Mouse (Mus musculus): ENCODE data around the gene Atp5c1.

Gene Atp5c1

DNA sequence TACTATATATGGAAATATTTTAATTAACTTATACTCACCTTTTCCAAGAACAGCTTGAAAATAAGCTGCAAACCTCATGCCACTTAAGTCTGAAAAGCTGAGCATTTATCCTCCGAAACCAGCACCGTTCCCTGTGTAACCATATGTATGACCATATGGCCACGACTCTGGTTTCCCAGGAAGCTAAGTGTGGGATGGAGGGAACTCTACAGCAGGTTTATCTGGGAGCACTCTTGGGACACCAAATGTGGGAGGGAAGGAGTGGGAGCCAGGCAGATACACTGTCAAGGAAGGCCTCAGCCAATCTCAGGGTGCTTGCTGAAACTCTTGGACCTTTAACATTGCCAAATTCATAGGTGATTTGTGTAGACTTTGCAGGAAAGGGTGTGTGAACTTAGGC lies 29.4 kb downstream of the Atp5c1 start:
- ATAC-seq (ENCODE audit: low TSS enrichment): peak; percentile 69

DNA sequence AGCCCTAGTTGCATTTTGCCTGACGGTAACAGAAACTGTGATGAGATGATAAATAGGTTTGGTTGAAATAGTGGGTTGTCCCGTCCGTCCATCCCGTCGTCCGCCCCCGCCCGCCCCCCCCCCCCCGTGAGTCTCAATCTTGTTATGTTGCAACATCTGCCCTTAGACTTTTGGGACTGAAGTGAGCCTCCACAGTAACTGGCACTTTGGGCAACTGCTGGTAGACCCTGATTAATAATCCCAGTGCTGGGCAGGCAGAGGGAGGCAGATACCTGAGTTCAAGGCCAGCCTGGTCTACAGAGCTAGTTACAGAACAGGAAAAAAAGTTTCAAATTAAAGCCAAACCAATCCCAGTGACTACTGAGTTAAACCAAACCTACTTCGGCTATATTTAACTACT lies 30.9 kb downstream of the Atp5c1 start:
- no peak for ATAC-seq (ENCODE audit: low TSS enrichment)

DNA sequence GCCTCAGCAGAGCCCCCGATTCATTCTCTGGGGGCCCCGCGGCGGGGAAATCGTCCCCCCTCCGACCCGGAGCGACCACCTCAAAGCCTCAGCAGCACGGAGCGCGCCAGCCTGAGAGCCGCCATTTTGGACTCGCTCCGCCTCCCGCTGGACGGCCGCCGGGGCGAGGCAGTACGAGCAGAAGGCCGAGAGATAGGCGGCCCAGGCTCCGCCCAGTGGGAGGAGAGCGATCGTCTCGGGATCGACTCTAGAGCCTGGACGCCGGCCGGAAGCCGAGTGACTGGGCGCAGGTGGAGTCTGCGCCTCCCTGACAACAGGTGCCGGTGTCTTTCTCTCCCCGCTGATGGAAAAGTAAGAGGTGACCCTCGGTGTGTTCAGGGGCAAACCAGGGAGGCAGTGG lies 31.8 kb downstream of the Atp5c1 start, which contains the start of gene Taf3:
Gene Taf3 (minus strand): TSS at position 136 of the 400 bp plus-strand sequence.
- ATAC-seq (ENCODE audit: low TSS enrichment): peak; percentile 83

GRCm38 (mm10) chr2:10047758-10048436 lies 32.4 kb downstream of the Atp5c1 start:
- ATAC-seq (ENCODE audit: low TSS enrichment): peak; percentile 32

DNA sequence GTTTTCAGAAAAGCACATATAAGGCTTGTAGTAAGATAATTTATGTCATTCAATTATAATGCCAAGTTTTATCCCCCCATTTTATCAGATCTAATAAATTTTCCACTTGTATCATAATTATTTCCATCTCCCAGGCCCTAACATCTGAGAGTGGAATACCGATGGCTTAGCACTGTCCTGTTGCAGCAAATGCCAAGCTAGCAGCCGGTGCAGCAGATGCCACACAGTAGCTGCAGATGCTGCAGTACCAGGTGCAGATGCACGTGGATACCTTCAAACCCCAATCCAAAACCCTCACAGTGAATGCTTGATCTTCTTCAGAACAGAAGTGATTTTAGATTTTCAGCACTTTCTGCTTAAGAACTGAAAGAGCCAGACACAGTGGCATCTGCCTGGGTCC lies 45.3 kb downstream of the Atp5c1 start:
- no peak for ATAC-seq (ENCODE audit: low TSS enrichment)

DNA sequence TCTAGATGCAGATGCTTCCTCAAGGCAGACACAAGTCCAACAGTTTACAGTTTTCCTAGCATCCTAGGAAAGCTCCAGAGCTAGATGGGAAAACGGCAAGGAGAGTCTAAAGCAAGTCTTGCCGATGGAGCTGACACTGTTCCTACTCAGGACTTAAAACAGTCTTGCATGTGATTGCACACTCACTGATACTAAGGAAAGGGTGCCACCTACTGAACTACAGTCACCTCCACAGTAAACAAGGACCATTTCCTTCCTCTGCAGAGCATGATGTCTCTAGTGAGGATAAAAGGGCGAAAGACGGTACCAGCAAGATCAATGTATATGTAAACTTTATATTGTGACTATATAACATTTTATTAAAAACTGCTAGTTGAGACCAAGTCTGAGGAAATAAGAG lies 46.6 kb downstream of the Atp5c1 start:
- no peak for ATAC-seq (ENCODE audit: low TSS enrichment)

GRCm38 (mm10) chr2:10029755-10030154 lies 50.6 kb downstream of the Atp5c1 start:
- ATAC-seq (ENCODE audit: low TSS enrichment): no peak

- peak; percentile 91 for ATAC-seq (ENCODE audit: low TSS enrichment)
These were observed 56.0 kb downstream of the Atp5c1 start for GRCm38 (mm10) chr2:10024264-10024663.

DNA sequence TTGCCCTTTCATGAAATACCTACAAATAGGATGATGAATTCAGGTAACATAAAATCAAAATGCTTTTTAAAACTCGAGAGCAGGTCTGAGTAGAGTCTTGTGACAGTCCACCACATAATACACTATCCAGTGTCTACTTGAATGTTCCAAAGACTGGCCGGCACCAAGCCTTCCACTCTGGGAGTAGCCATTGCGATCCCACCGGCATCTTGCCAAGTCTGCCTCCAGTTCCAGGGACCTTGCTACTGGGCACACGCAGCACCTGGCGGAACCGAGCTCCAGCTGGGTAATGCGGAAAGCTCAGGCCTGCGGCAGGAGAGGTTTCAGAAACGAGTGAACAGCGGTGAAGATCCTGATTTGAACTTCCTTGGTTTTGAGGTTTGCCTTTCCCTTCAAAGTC lies 59.0 kb downstream of the Atp5c1 start:
- no peak for ATAC-seq (ENCODE audit: low TSS enrichment)

- ATAC-seq (ENCODE audit: low TSS enrichment): no peak
These were observed 65.2 kb downstream of the Atp5c1 start for GRCm38 (mm10) chr2:10014951-10015635.

DNA sequence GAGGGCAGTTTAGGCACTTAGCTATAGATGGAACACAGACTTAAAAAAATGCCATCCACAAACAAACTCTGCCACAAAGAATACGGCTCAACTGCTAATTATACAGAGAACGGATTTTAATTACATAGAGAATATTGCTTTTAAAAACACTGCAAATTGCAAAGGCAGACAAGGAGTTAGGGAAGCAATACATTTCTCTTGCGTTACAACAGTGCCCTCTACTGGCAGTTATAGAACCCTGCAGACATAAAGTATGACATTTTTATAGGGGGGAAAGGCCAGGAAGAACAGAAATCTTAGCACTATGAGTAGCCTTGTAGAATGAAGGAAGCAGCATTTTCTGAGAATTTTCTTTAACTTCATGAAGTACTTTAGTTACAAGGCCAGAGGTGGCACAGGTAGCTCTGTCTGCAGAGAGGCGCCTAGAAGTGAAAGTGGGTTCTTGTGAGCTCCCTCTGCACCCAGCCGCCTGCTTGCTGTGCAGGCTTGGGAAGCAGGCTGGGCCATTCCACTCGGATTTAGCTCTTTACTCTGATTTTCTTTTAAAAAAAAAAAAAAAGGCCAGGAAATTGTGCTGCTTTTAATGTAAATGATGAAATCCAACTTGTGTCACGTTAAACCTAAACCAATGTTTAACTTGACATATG lies 69.9 kb downstream of the Atp5c1 start:
- ATAC-seq (ENCODE audit: low TSS enrichment): peak; percentile 80

DNA sequence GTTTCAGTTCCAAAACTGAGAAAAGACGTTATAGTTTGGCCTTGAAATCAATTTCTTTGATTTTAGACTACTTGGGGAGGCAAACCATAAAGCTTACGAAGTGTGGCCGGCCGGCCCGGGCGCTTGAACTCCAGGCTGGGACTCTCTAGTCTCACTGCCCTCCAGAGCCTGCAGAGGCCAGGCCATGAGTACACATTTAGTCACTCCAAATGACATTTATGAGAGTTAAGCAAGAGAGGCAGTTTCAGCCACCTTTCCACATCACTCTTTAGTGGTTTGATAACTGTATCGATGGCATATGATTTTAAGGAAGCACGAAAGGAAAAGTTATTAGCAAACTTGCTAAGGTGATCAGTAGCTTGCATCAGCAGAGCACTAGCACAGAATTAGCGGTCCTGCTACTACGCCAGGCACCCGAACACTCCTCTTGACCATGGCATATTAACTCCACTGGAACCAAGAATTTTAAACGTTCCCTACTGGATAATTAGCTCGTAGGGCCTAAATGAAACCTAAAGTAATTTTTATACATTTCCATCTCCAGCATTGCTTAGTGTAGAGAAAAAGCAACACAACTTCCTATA lies 70.5 kb downstream of the Atp5c1 start:
- ATAC-seq (ENCODE audit: low TSS enrichment): no peak

GRCm38 (mm10) chr2:10008593-10008992 lies 71.7 kb downstream of the Atp5c1 start:
- no peak for ATAC-seq (ENCODE audit: low TSS enrichment)
